Mouse (Mus musculus): ENCODE data around the gene Coasy. TPM values are rescaled to one million over a fixed set of nuclear protein-coding genes. Genes with fewer than 3 reads are reported as not detected.

Coasy gene
- polyA plus RNA-seq, 1 experiment: 34.1 TPM

- 75% methylated on average over 14 of the region's 14 CpGs for WGBS
These were observed 10.4 kb upstream of the Coasy start for GRCm38 (mm10) chr11:101071810-101072428.

GRCm38 (mm10) chr11:101078121-101078520 is 4.2 kb upstream of the Coasy start, which contains the start of gene Hsd17b1:
Gene Hsd17b1 (plus strand): TSS chr11:101078411.
- Histone ChIP-seq H3K4me3 (replicated peaks; ENCODE audit: insufficient read depth, low read depth, low read length) (no peak within 1 kb of the TSS), H3K27me3 (ENCODE audit: control insufficient read depth, insufficient read depth, low read length) (no peaks in the 10 kb centered on the region), H3K4me1 (ENCODE audit: control insufficient read depth, insufficient read depth, low read length) (peaks cover under 1% of the 10 kb centered on the region; the same call in 1 of the 2 replicates), H3K27ac (ENCODE audit: insufficient read depth, low read length) (no peak within 1 kb of the TSS)
- no peak for TF ChIP-seq CTCF (IDR thresholded peaks at IDR 0.05; ENCODE audit: borderline replicate concordance, insufficient read depth, low read depth, low read length)
- TF ChIP-seq POLR2A (IDR thresholded peaks at IDR 0.05; ENCODE audit: borderline replicate concordance, insufficient read depth, low read length): no peak
- 66% methylated on average over 9 of the region's 9 CpGs for WGBS
- DNase-seq: no peak

More at GRCm38 (mm10) chr11:101071810-101072428, 10.4 kb upstream of the Coasy start:
- peaks cover 11% of the 10 kb centered on the region for H3K4me1 ChIP-seq (ENCODE audit: control insufficient read depth, insufficient read depth, low read length)
- no peak for DNase-seq
- no peak overlapping the region for H3K27ac ChIP-seq (ENCODE audit: insufficient read depth, low read length)
- TF ChIP-seq POLR2A (IDR thresholded peaks at IDR 0.05; ENCODE audit: borderline replicate concordance, insufficient read depth, low read length): no peak
- TF ChIP-seq CTCF (IDR thresholded peaks at IDR 0.05; ENCODE audit: borderline replicate concordance, insufficient read depth, low read depth, low read length): no peak
- no peak overlapping the region for H3K4me3 ChIP-seq (replicated peaks; ENCODE audit: insufficient read depth, low read depth, low read length)
- H3K27me3 ChIP-seq (ENCODE audit: control insufficient read depth, insufficient read depth, low read length): no peaks in the 10 kb centered on the region

- 27% methylated on average over 27 of the region's 27 CpGs for WGBS
- Histone ChIP-seq H3K27ac (ENCODE audit: insufficient read depth, low read length) (no peak overlapping the region), H3K4me1 (ENCODE audit: control insufficient read depth, insufficient read depth, low read length) (peaks cover 5% of the 10 kb centered on the region; the same call in 1 of the 2 replicates), H3K27me3 (ENCODE audit: control insufficient read depth, insufficient read depth, low read length) (no peaks in the 10 kb centered on the region), H3K4me3 (replicated peaks; ENCODE audit: insufficient read depth, low read depth, low read length) (no peak overlapping the region)
- no peak for TF ChIP-seq CTCF (IDR thresholded peaks at IDR 0.05; ENCODE audit: borderline replicate concordance, insufficient read depth, low read depth, low read length)
- TF ChIP-seq POLR2A (IDR thresholded peaks at IDR 0.05; ENCODE audit: borderline replicate concordance, insufficient read depth, low read length): no peak
- DNase-seq: no peak
These were observed 2.6 kb upstream of the Coasy start for GRCm38 (mm10) chr11:101079746-101080145.

- no peak overlapping the region for H3K27ac ChIP-seq (ENCODE audit: insufficient read depth, low read length)
- DNase-seq: no peak
These were observed 1.9 kb upstream of the Coasy start for GRCm38 (mm10) chr11:101080421-101080820.

GRCm38 (mm10) chr11:101081659-101082058 is 706 bp upstream of the Coasy start:
- H3K4me3 ChIP-seq (replicated peaks; ENCODE audit: insufficient read depth, low read depth, low read length): peak overlapping the region; percentile 68
- no peaks in the 10 kb centered on the region for H3K27me3 ChIP-seq (ENCODE audit: control insufficient read depth, insufficient read depth, low read length)
- H3K4me1 ChIP-seq (ENCODE audit: control insufficient read depth, insufficient read depth, low read length): peaks cover 10% of the 10 kb centered on the region; the same call in 1 of the 2 replicates
- H3K27ac ChIP-seq (ENCODE audit: insufficient read depth, low read length): peak overlapping the region; percentile 4; the same call in 1 of the 2 replicates
- no peak for TF ChIP-seq CTCF (IDR thresholded peaks at IDR 0.05; ENCODE audit: borderline replicate concordance, insufficient read depth, low read depth, low read length)
- TF ChIP-seq POLR2A (IDR thresholded peaks at IDR 0.05; ENCODE audit: borderline replicate concordance, insufficient read depth, low read length): no peak
- WGBS: 10% methylated on average over 10 of the region's 10 CpGs
- no peak for DNase-seq

More at GRCm38 (mm10) chr11:101080421-101080820, 1.9 kb upstream of the Coasy start:
- no peak for TF ChIP-seq POLR2A (IDR thresholded peaks at IDR 0.05; ENCODE audit: borderline replicate concordance, insufficient read depth, low read length)
- no peak for TF ChIP-seq CTCF (IDR thresholded peaks at IDR 0.05; ENCODE audit: borderline replicate concordance, insufficient read depth, low read depth, low read length)
- H3K4me3 ChIP-seq (replicated peaks; ENCODE audit: insufficient read depth, low read depth, low read length): no peak overlapping the region
- H3K4me1 ChIP-seq (ENCODE audit: control insufficient read depth, insufficient read depth, low read length): peaks cover 5% of the 10 kb centered on the region; the same call in 1 of the 2 replicates
- no peaks in the 10 kb centered on the region for H3K27me3 ChIP-seq (ENCODE audit: control insufficient read depth, insufficient read depth, low read length)
- 82% methylated on average over 5 of the region's 5 CpGs for WGBS

GRCm38 (mm10) chr11:101083083-101083697 is 825 bp downstream of the Coasy start:
- WGBS: 20% methylated on average over 19 of the region's 19 CpGs
- TF ChIP-seq POLR2A (IDR thresholded peaks at IDR 0.05; ENCODE audit: borderline replicate concordance, insufficient read depth, low read length): no peak
- TF ChIP-seq CTCF (IDR thresholded peaks at IDR 0.05; ENCODE audit: borderline replicate concordance, insufficient read depth, low read depth, low read length): no peak
- Histone ChIP-seq H3K4me3 (replicated peaks; ENCODE audit: insufficient read depth, low read depth, low read length) (peak overlapping the region; percentile 73), H3K27me3 (ENCODE audit: control insufficient read depth, insufficient read depth, low read length) (no peaks in the 10 kb centered on the region), H3K4me1 (ENCODE audit: control insufficient read depth, insufficient read depth, low read length) (peaks cover 15% of the 10 kb centered on the region; the same call in 1 of the 2 replicates), H3K27ac (ENCODE audit: insufficient read depth, low read length) (peak overlapping the region; percentile 55)
- peak; percentile 46 to 59 for DNase-seq

- Histone ChIP-seq H3K27ac (ENCODE audit: insufficient read depth, low read length) (no peak overlapping the region), H3K4me1 (ENCODE audit: control insufficient read depth, insufficient read depth, low read length) (peaks cover 15% of the 10 kb centered on the region; the same call in 1 of the 2 replicates), H3K4me3 (replicated peaks; ENCODE audit: insufficient read depth, low read depth, low read length) (no peak overlapping the region), H3K27me3 (ENCODE audit: control insufficient read depth, insufficient read depth, low read length) (no peaks in the 10 kb centered on the region)
- WGBS: 80% methylated on average over 14 of the region's 14 CpGs
- DNase-seq: peak in 1 of 2 experiments; percentile 13
- no peak for TF ChIP-seq CTCF (IDR thresholded peaks at IDR 0.05; ENCODE audit: borderline replicate concordance, insufficient read depth, low read depth, low read length)
- TF ChIP-seq POLR2A (IDR thresholded peaks at IDR 0.05; ENCODE audit: borderline replicate concordance, insufficient read depth, low read length): no peak
These were observed 1.9 kb downstream of the Coasy start for GRCm38 (mm10) chr11:101084246-101084645.

All from cerebellum, adult 2 months (tissue).